Mouse (Mus musculus) stomach, postnatal 0 days (tissue): ENCODE measurements around the gene Foxe1.

Source experiments
- CTCF ChIP-seq: IDR thresholded peaks from 2 replicates; pipeline ENCODE4 v1.5.1; 2016; ENCODE audit warnings: antibody characterized with exemption, low read depth, mild to moderate bottlenecking, moderate library complexity
- EP300 ChIP-seq: optimal IDR thresholded peaks from 2 replicates; pipeline ENCODE3; 2016; ENCODE audit warnings: antibody characterized with exemption

DNA sequence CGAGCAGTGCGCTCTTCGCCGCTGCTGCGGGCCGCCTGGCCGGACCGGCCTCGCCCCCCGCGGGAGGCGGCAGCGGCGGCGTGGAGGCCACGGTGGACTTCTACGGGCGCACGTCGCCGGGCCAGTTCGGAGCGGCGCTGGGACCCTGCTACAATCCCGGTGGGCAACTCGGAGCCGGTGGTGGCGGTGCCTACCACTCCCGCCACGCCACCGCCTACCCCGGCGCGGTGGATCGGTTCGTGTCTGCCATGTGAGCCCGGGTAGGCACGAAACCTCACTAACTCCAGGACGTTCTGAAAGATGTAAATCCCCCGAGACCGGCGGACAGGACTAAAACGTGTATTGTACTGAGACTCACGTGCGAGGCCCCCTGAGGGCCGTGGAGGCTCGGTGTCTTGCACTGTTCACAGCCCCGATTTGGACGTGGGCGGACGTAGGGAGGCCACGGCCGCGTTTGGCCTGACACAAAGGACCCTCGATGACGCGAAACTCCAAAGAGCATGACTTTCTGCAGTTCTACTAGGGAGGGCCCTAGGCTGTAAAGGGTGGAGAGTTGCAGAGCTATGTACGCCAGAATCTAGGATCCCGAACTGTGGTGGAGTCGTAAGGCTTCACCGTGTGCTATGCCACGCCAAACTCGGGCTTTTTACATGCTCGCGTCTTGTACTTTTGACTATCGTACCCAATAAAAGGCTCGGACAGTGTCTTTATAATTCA is 1.8 kb downstream of the Foxe1 start:
- no peak for TF ChIP-seq CTCF
- TF ChIP-seq EP300 = no peak
